Mouse (Mus musculus): ENCODE results near the gene Olfr43.

The Olfr43 gene

GRCm38 (mm10) chr11:74211279-74211678 lies at the start of gene Olfr43:
Gene Olfr43 (minus strand): TSS chr11:74211379.
- no peak for DNase-seq (ENCODE audit: low spot score)

- no peak for DNase-seq (ENCODE audit: low spot score)
Measured at GRCm38 (mm10) chr11:74259508-74259907, 48.3 kb upstream of the Olfr43 start, which contains the start of gene Olfr406. Gene Olfr406 (plus strand): TSS chr11:74259808.

DNA sequence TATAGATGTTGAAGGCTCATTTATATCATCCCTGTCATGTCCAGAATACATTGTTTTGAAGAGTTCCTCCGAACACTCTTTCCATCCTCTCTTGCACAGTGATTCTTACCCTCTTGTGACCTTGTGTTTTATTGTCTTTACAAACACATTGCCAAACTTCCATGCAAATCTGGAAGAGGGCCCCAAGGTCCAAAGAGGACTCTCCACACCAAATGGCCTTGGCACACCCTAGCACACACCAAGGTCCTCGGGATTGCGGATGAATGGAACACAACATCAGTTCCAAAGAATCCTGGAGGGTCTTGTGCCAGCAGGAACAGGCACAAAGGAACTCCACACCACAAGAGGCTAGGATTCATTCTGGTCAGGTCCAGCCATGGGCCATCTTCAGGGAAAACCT lies 30.0 kb upstream of the Olfr43 start:
- no peak for DNase-seq (ENCODE audit: low spot score)

GRCm38 (mm10) chr11:74185949-74186348 lies 25.2 kb downstream of the Olfr43 start, which contains the start of gene Olfr403:
Gene Olfr403 (plus strand): TSS chr11:74186249.
- no peak for DNase-seq (ENCODE audit: low spot score)

DNA sequence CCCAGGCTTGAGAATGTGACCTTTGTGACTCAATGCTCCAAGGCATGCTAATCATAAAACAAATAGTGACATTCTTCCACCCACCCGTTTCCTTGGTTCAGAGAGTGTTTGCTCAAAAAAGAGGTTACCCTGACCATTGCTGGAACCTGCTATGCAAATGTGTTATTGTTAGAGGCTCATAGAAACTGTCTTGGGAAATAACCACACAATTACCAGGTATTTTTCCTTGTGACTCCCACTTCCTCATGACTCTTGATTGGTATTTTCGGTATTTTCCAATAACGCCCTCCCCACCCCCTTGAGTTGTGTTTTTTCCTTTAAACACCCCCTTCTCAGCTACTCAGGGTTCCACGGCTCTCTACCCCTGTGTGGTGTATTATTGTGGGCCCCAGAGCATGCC lies 27.4 kb downstream of the Olfr43 start:
- no peak for DNase-seq (ENCODE audit: low spot score)

DNA sequence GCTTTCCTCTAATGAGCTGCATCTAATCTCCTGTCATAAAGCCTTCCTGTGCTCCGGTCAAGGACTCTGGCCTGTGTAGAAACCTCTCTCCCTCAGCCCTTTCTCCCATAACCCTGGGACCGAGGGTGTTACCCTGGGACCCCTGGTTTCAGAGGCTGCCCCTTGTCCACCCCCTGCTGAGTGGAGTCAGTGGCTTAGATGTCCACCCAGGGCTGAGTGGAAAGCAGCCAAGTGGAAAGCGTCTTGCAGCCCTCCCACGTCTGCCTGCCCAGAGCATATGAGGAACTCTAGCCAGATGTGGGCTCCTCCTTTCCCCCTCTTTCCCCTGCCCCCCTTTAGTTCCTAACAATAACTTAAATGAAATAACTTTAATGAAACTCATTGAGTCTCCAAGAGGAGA lies 28.0 kb downstream of the Olfr43 start:
- DNase-seq (ENCODE audit: low spot score): no peak

DNA sequence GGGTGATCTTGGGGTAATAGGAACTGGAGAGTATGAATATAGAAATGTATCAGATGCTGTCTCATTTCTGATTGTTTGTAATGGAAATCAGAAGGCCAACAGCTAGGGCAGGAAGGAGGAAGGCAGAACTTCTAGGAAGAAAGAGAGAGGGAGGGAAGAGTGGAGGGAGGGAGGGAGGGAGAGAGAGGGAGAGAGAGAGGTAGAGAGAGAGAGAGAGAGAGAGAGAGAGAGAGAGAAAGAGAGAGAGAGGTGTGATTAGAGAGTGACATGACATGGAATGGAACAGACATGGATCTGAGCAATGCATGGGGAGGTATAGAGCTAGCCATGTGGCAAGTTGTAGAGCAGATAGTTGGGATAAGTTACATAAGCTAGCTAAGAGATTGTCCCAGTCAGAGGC lies 42.4 kb downstream of the Olfr43 start:
- DNase-seq (ENCODE audit: low spot score): no peak
